Mouse (Mus musculus): ENCODE results near the gene P4ha1. TPM values are rescaled to one million over a fixed set of nuclear protein-coding genes. Genes with fewer than 3 reads are reported as not detected.
"Not testable (repeated sequence)": the region's sequence is repeated elsewhere in the genome, so short reads cannot be mapped to it uniquely, and the experiment has no call there.

The P4ha1 gene
- polyA plus RNA-seq, 1 experiment: 18.8 TPM

DNA sequence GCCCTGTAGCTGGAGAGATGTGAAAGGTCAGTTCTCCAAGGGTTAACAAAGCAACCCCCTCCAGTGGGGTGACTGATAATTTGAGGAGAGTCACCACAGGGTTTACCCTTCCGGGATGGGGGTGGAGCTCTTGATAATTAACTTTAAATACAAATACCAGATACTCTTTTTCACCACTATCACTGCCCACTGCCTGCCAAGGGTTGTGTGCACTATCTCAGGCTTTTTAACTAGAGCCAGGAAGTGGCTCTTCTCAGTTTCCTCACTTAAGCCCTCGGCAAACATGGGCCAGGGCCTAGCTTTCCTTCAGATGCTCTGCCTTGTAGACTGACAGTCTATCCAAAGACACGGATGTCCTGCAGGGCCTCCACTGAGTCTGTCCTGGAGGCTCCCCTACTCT lies 56.8 kb downstream of the P4ha1 start:
- DNase-seq: no peak
- no peak for TF ChIP-seq CTCF (IDR thresholded peaks at IDR 0.05; ENCODE audit: borderline replicate concordance, insufficient read depth, low read depth, low read length)
- TF ChIP-seq POLR2A (IDR thresholded peaks at IDR 0.05; ENCODE audit: borderline replicate concordance, insufficient read depth, low read length): no peak
- no peak overlapping the region for H3K4me3 ChIP-seq (replicated peaks; ENCODE audit: insufficient read depth, low read depth, low read length)
- H3K27ac ChIP-seq (ENCODE audit: insufficient read depth, low read length): no peak overlapping the region
- H3K4me1 ChIP-seq (ENCODE audit: control insufficient read depth, insufficient read depth, low read length): no peaks in the 10 kb centered on the region
- no peaks in the 10 kb centered on the region for H3K27me3 ChIP-seq (ENCODE audit: control insufficient read depth, insufficient read depth, low read length)
- 61% methylated on average over 3 of the region's 3 CpGs for WGBS

DNA sequence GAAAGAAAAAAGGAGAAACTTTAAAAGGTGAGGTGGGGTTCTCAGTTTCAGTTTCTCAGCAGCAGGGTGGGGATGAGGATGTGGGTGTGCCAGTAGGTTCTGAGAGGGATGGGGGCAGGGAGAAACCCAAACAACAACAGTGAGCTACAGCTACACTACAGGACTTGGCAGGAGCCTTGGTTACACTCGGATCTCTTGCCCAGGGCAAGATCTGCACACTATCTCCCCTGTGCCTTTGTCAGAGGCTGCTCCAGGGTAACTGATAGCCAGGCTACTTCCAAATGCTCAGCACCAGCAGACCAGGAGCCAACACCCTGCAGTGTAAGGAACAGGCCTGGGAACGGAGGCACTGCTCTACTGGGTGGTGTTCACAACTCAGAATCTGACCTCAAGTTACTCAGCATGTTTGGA lies 57.3 kb downstream of the P4ha1 start:
- no peak for DNase-seq
- Histone ChIP-seq H3K27me3 (ENCODE audit: control insufficient read depth, insufficient read depth, low read length) (no peaks in the 10 kb centered on the region), H3K4me1 (ENCODE audit: control insufficient read depth, insufficient read depth, low read length) (no peaks in the 10 kb centered on the region), H3K27ac (ENCODE audit: insufficient read depth, low read length) (no peak overlapping the region), H3K4me3 (replicated peaks; ENCODE audit: insufficient read depth, low read depth, low read length) (no peak overlapping the region)
- TF ChIP-seq POLR2A (IDR thresholded peaks at IDR 0.05; ENCODE audit: borderline replicate concordance, insufficient read depth, low read length): no peak
- TF ChIP-seq CTCF (IDR thresholded peaks at IDR 0.05; ENCODE audit: borderline replicate concordance, insufficient read depth, low read depth, low read length): no peak
- 43% methylated on average over 2 of the region's 2 CpGs for WGBS

DNA sequence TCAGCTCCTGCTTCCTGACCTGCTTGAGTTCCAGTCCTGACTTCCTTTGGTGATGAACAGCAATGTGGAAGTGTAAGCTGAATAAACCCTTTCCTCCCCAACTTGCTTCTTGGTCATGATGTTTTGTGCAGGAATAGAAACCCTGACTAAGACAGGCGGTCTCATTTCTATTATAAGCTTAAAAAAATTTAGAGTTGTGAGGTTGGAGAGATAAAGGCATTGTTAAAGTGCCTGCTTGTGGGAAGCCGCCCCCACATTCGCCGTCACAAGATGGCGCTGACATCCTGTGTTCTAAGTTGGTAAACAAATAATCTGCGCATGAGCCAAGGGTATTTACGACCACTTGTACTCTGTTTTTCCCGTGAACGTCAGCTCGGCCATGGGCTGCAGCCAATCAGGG lies 58.5 kb downstream of the P4ha1 start:
- 90% methylated on average over 7 of the region's 10 CpGs for WGBS

DNA sequence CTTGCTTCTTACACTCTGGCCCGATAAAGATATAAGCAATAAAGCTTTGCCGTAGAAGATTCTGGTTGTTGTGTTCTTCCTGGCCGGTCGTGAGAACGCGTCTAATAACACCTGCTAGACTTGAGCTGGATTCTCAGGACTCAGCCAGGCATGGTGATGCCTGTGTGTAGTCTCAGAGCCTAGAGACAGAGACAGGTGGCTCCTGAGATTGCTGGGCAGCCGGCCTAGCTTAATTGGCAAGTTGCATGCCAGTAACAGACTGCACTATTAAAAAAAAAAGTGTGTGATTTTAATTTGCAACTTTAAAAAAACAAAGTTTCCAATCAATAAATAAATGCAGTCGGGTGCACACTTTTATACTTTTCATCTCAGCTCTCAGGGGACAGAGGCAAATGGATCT lies 63.9 kb downstream of the P4ha1 start:
- WGBS: 11% methylated on average over 8 of the region's 8 CpGs
- peak; percentile 73 to 85 for DNase-seq
- TF ChIP-seq CTCF (IDR thresholded peaks at IDR 0.05; ENCODE audit: borderline replicate concordance, insufficient read depth, low read depth, low read length) (no peak), POLR2A (IDR thresholded peaks at IDR 0.05; ENCODE audit: borderline replicate concordance, insufficient read depth, low read length) (no peak)
- 0 out of 2 replicates have a peak, but pooled peaks cover 3% of the 10 kb centered on the region for H3K4me1 ChIP-seq (ENCODE audit: control insufficient read depth, insufficient read depth, low read length)
- H3K4me3 ChIP-seq (replicated peaks; ENCODE audit: insufficient read depth, low read depth, low read length): no peak overlapping the region
- H3K27ac ChIP-seq (ENCODE audit: insufficient read depth, low read length): no peak overlapping the region
- H3K27me3 ChIP-seq (ENCODE audit: control insufficient read depth, insufficient read depth, low read length): no peaks in the 10 kb centered on the region

More for the DNA sequence above, 58.5 kb downstream of the P4ha1 start:
- not testable (repeated sequence) for DNase-seq; H3K27me3 ChIP-seq (ENCODE audit: control insufficient read depth, insufficient read depth, low read length); H3K4me3 ChIP-seq (replicated peaks; ENCODE audit: insufficient read depth, low read depth, low read length); H3K27ac ChIP-seq (ENCODE audit: insufficient read depth, low read length); H3K4me1 ChIP-seq (ENCODE audit: control insufficient read depth, insufficient read depth, low read length)

DNA sequence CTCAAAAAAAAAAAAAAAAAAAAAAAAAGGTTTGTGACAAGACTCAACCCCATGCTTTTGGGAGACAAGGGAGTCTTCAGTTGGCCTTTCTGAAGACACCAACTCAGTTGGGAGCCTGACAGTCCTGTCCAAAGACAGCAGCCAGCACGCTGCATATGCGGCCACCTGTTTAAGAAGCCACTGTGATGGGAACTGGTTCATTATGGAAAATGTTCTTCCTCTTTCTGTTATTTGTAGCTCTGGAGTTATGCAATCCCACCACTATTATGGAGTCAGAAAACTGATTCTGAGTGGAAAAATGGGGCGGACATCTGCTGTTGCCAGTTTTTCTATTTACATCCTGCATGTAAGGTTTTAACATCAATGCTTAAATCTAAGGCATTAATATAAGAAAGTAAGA lies 66.6 kb downstream of the P4ha1 start:
- Histone ChIP-seq H3K27me3 (ENCODE audit: control insufficient read depth, insufficient read depth, low read length) (no peaks in the 10 kb centered on the region), H3K4me1 (ENCODE audit: control insufficient read depth, insufficient read depth, low read length) (0 out of 2 replicates have a peak, but pooled peaks cover 3% of the 10 kb centered on the region), H3K27ac (ENCODE audit: insufficient read depth, low read length) (no peak overlapping the region), H3K4me3 (replicated peaks; ENCODE audit: insufficient read depth, low read depth, low read length) (no peak overlapping the region)
- TF ChIP-seq POLR2A (IDR thresholded peaks at IDR 0.05; ENCODE audit: borderline replicate concordance, insufficient read depth, low read length): no peak
- no peak for TF ChIP-seq CTCF (IDR thresholded peaks at IDR 0.05; ENCODE audit: borderline replicate concordance, insufficient read depth, low read depth, low read length)
- DNase-seq: no peak
- 80% methylated on average over 3 of the region's 3 CpGs for WGBS

- Histone ChIP-seq H3K4me3 (replicated peaks; ENCODE audit: insufficient read depth, low read depth, low read length) (no peak overlapping the region), H3K4me1 (ENCODE audit: control insufficient read depth, insufficient read depth, low read length) (0 out of 2 replicates have a peak, but pooled peaks cover 3% of the 10 kb centered on the region), H3K27ac (ENCODE audit: insufficient read depth, low read length) (no peak overlapping the region), H3K27me3 (ENCODE audit: control insufficient read depth, insufficient read depth, low read length) (no peaks in the 10 kb centered on the region)
- no peak for DNase-seq
- WGBS: 84% methylated on average over 4 of the region's 4 CpGs
- no peak for TF ChIP-seq CTCF (IDR thresholded peaks at IDR 0.05; ENCODE audit: borderline replicate concordance, insufficient read depth, low read depth, low read length)
- no peak for TF ChIP-seq POLR2A (IDR thresholded peaks at IDR 0.05; ENCODE audit: borderline replicate concordance, insufficient read depth, low read length)
Measured at GRCm38 (mm10) chr10:59391907-59392306, 68.8 kb downstream of the P4ha1 start.

DNA sequence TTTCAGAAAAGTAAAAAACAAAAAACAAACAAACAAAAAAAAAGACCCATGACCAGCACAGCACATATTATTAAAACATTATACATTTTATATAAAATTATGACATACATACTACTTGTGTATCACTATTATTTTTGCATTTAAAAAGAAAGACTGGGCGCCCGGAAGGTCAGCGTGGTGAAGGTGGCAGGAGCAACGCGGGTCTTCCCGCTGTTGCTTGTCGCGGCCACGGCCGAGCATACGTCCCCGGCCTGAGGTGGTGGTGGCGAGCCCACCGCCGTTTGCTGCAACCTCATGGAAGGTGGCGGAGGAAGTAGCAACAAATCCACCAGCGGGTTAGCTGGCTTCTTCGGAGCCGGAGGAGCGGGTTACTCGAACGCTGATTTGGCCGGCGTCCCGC lies 72.4 kb downstream of the P4ha1 start, which contains the start of gene Gm10273:
Gene Gm10273 (plus strand): TSS at position 172 of the 400 bp plus-strand sequence.
- not testable (repeated sequence) for H3K4me3 ChIP-seq (replicated peaks; ENCODE audit: insufficient read depth, low read depth, low read length); H3K27ac ChIP-seq (ENCODE audit: insufficient read depth, low read length); H3K4me1 ChIP-seq (ENCODE audit: control insufficient read depth, insufficient read depth, low read length); H3K27me3 ChIP-seq (ENCODE audit: control insufficient read depth, insufficient read depth, low read length); DNase-seq
- 96% methylated on average over 12 of the region's 25 CpGs for WGBS

- 71% methylated on average over 21 of the region's 21 CpGs for WGBS
- no peak for TF ChIP-seq CTCF (IDR thresholded peaks at IDR 0.05; ENCODE audit: borderline replicate concordance, insufficient read depth, low read depth, low read length)
- TF ChIP-seq POLR2A (IDR thresholded peaks at IDR 0.05; ENCODE audit: borderline replicate concordance, insufficient read depth, low read length): no peak
- Histone ChIP-seq H3K27me3 (ENCODE audit: control insufficient read depth, insufficient read depth, low read length) (no peaks in the 10 kb centered on the region; the same call in 1 of the 2 replicates), H3K27ac (ENCODE audit: insufficient read depth, low read length) (no peak within 1 kb of the TSS), H3K4me3 (replicated peaks; ENCODE audit: insufficient read depth, low read depth, low read length) (no peak within 1 kb of the TSS), H3K4me1 (ENCODE audit: control insufficient read depth, insufficient read depth, low read length) (no peaks in the 10 kb centered on the region)
- DNase-seq: no peak
Measured at GRCm38 (mm10) chr10:59402899-59403792, 80.0 kb downstream of the P4ha1 start, which contains the start of gene Pla2g12b. Pla2g12b (plus strand) TSS chr10:59403660.
